Mouse (Mus musculus): ENCODE measurements around the gene Tdrd1. TPM values are rescaled to one million over a fixed set of nuclear protein-coding genes. Genes with fewer than 3 reads are reported as not detected.

The Tdrd1 gene
- polyA plus RNA-seq, 1 experiment from 2014 or later: not detected

- H3K27ac ChIP-seq: no peak overlapping the region
- H3K4me3 ChIP-seq (ENCODE audit: inconsistent target): no peak overlapping the region
- 94% methylated on average over 4 of the region's 4 CpGs for WGBS (ENCODE audit: missing documents)
- H3K79me2 ChIP-seq (ENCODE audit: inconsistent target): no peaks in the 10 kb centered on the region
- H3K36me3 ChIP-seq (ENCODE audit: inconsistent target): no peaks in the 10 kb centered on the region
Observed at GRCm38 (mm10) chr19:56867701-56868100, 41.7 kb downstream of the Tdrd1 start.

- Histone ChIP-seq H3K36me3 (ENCODE audit: inconsistent target) (no peaks in the 10 kb centered on the region), H3K27ac (no peak within 1 kb of the TSS), H3K79me2 (ENCODE audit: inconsistent target) (no peaks in the 10 kb centered on the region), H3K4me3 (ENCODE audit: inconsistent target) (no peak within 1 kb of the TSS)
- 5% methylated on average over 70 of the region's 71 CpGs for WGBS (ENCODE audit: missing documents)
Observed at GRCm38 (mm10) chr19:56873816-56874600, 48.0 kb downstream of the Tdrd1 start, which contains the start of gene Vwa2. Gene Vwa2 (plus strand): TSS chr19:56874249.

GRCm38 (mm10) chr19:56874601-56875315, 48.7 kb downstream of the Tdrd1 start:
- no peak overlapping the region for H3K4me3 ChIP-seq (ENCODE audit: inconsistent target)

GRCm38 (mm10) chr19:56877364-56877763, 51.4 kb downstream of the Tdrd1 start:
- no peak overlapping the region for H3K27ac ChIP-seq
- H3K4me3 ChIP-seq (ENCODE audit: inconsistent target): no peak overlapping the region
- no peaks in the 10 kb centered on the region for H3K79me2 ChIP-seq (ENCODE audit: inconsistent target)
- no peaks in the 10 kb centered on the region for H3K36me3 ChIP-seq (ENCODE audit: inconsistent target)
- WGBS (ENCODE audit: missing documents): 81% methylated on average over 6 of the region's 6 CpGs

More at GRCm38 (mm10) chr19:56874601-56875315, 48.7 kb downstream of the Tdrd1 start:
- 13% methylated on average over 30 of the region's 30 CpGs for WGBS (ENCODE audit: missing documents)
- no peaks in the 10 kb centered on the region for H3K79me2 ChIP-seq (ENCODE audit: inconsistent target)
- no peaks in the 10 kb centered on the region for H3K36me3 ChIP-seq (ENCODE audit: inconsistent target)
- no peak overlapping the region for H3K27ac ChIP-seq

GRCm38 (mm10) chr19:56887879-56888278, 61.9 kb downstream of the Tdrd1 start:
- H3K4me3 ChIP-seq (ENCODE audit: inconsistent target): no peak overlapping the region
- WGBS (ENCODE audit: missing documents): 91% methylated on average over 10 of the region's 10 CpGs
- no peaks in the 10 kb centered on the region for H3K36me3 ChIP-seq (ENCODE audit: inconsistent target)
- H3K27ac ChIP-seq: no peak overlapping the region
- no peaks in the 10 kb centered on the region for H3K79me2 ChIP-seq (ENCODE audit: inconsistent target)

- H3K27ac ChIP-seq: no peak overlapping the region
- WGBS (ENCODE audit: missing documents): 82% methylated on average over 5 of the region's 5 CpGs
- H3K36me3 ChIP-seq (ENCODE audit: inconsistent target): no peaks in the 10 kb centered on the region
- no peaks in the 10 kb centered on the region for H3K79me2 ChIP-seq (ENCODE audit: inconsistent target)
- no peak overlapping the region for H3K4me3 ChIP-seq (ENCODE audit: inconsistent target)
Observed at GRCm38 (mm10) chr19:56888654-56889053, 62.6 kb downstream of the Tdrd1 start.

GRCm38 (mm10) chr19:56891438-56891837, 65.4 kb downstream of the Tdrd1 start:
- H3K27ac ChIP-seq: no peak overlapping the region
- H3K4me3 ChIP-seq (ENCODE audit: inconsistent target): no peak overlapping the region
- no peaks in the 10 kb centered on the region for H3K36me3 ChIP-seq (ENCODE audit: inconsistent target)
- 84% methylated on average over 2 of the region's 2 CpGs for WGBS (ENCODE audit: missing documents)
- H3K79me2 ChIP-seq (ENCODE audit: inconsistent target): no peaks in the 10 kb centered on the region

GRCm38 (mm10) chr19:56892586-56892985, 66.6 kb downstream of the Tdrd1 start:
- WGBS (ENCODE audit: missing documents): 81% methylated on average over 5 of the region's 5 CpGs
- H3K27ac ChIP-seq: no peak overlapping the region
- H3K4me3 ChIP-seq (ENCODE audit: inconsistent target): no peak overlapping the region
- no peaks in the 10 kb centered on the region for H3K36me3 ChIP-seq (ENCODE audit: inconsistent target)
- no peaks in the 10 kb centered on the region for H3K79me2 ChIP-seq (ENCODE audit: inconsistent target)

GRCm38 (mm10) chr19:56893326-56893725, 67.3 kb downstream of the Tdrd1 start:
- Histone ChIP-seq H3K79me2 (ENCODE audit: inconsistent target) (no peaks in the 10 kb centered on the region), H3K4me3 (ENCODE audit: inconsistent target) (no peak overlapping the region), H3K27ac (no peak overlapping the region), H3K36me3 (ENCODE audit: inconsistent target) (no peaks in the 10 kb centered on the region)
- 80% methylated on average over 5 of the region's 5 CpGs for WGBS (ENCODE audit: missing documents)

- H3K27ac ChIP-seq: no peak overlapping the region
- no peaks in the 10 kb centered on the region for H3K79me2 ChIP-seq (ENCODE audit: inconsistent target)
- no peak overlapping the region for H3K4me3 ChIP-seq (ENCODE audit: inconsistent target)
- 93% methylated on average over 16 of the region's 16 CpGs for WGBS (ENCODE audit: missing documents)
- no peaks in the 10 kb centered on the region for H3K36me3 ChIP-seq (ENCODE audit: inconsistent target)
Observed at GRCm38 (mm10) chr19:56897654-56898053, 71.6 kb downstream of the Tdrd1 start.

- Histone ChIP-seq H3K36me3 (ENCODE audit: inconsistent target) (no peaks in the 10 kb centered on the region), H3K27ac (no peak overlapping the region), H3K79me2 (ENCODE audit: inconsistent target) (no peaks in the 10 kb centered on the region), H3K4me3 (ENCODE audit: inconsistent target) (no peak overlapping the region)
- 21% methylated on average over 2 of the region's 3 CpGs for WGBS (ENCODE audit: missing documents)
Observed at GRCm38 (mm10) chr19:56904095-56904494, 78.1 kb downstream of the Tdrd1 start.

- WGBS (ENCODE audit: missing documents): 93% methylated on average over 7 of the region's 7 CpGs
- Histone ChIP-seq H3K79me2 (ENCODE audit: inconsistent target) (no peaks in the 10 kb centered on the region), H3K4me3 (ENCODE audit: inconsistent target) (no peak overlapping the region)
Observed at GRCm38 (mm10) chr19:56905395-56905794, 79.4 kb downstream of the Tdrd1 start.

GRCm38 (mm10) chr19:56907850-56908249, 81.8 kb downstream of the Tdrd1 start:
- no peak overlapping the region for H3K27ac ChIP-seq
- WGBS (ENCODE audit: missing documents): 29% methylated on average over 3 of the region's 3 CpGs
- H3K79me2 ChIP-seq (ENCODE audit: inconsistent target): no peaks in the 10 kb centered on the region
- H3K36me3 ChIP-seq (ENCODE audit: inconsistent target): no peaks in the 10 kb centered on the region
- no peak overlapping the region for H3K4me3 ChIP-seq (ENCODE audit: inconsistent target)

More at GRCm38 (mm10) chr19:56905395-56905794, 79.4 kb downstream of the Tdrd1 start:
- H3K36me3 ChIP-seq (ENCODE audit: inconsistent target): no peaks in the 10 kb centered on the region
- H3K27ac ChIP-seq: no peak overlapping the region

- H3K27ac ChIP-seq: no peak overlapping the region
- H3K36me3 ChIP-seq (ENCODE audit: inconsistent target): no peaks in the 10 kb centered on the region
- WGBS (ENCODE audit: missing documents): 76% methylated on average over 17 of the region's 17 CpGs
- no peaks in the 10 kb centered on the region for H3K79me2 ChIP-seq (ENCODE audit: inconsistent target)
- no peak overlapping the region for H3K4me3 ChIP-seq (ENCODE audit: inconsistent target)
Observed at GRCm38 (mm10) chr19:56908472-56909270, 82.7 kb downstream of the Tdrd1 start.
